Mouse (Mus musculus): ENCODE results near the gene Slc5a2. TPM values are rescaled to one million over a fixed set of nuclear protein-coding genes. Genes with fewer than 3 reads are reported as not detected.

The Slc5a2 gene
- polyA plus RNA-seq, 1 experiment from 2014 or later, result 2.4 TPM

DNA sequence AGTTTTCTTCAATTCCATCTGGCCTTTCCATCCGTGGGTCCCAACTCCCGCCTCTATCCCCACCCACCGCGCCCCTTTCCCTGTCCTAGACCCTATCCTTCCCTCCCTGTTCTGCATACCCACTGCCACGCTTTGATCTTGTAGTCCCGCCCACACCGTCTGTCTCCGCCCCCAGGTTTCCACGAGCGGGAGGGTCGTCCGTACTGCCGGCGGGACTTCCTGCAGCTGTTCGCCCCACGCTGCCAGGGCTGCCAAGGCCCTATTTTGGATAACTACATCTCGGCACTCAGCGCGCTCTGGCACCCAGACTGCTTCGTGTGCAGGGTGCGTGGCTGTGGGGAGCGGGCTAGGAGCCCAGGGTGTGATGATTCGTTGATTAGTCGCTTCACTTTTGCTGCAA lies 12.8 kb upstream of the Slc5a2 start:
- Histone ChIP-seq H3K9me3 (replicated peaks) (no peaks in the 10 kb centered on the region), H3K27ac (no peak overlapping the region), H3K4me2 (peak overlapping the region; percentile 47), H3K4me1 (replicated peaks) (peaks cover 30% of the 10 kb centered on the region), H3K9ac (no peak overlapping the region), H3K27me3 (peaks cover 58% of the 10 kb centered on the region), H3K36me3 (no peaks in the 10 kb centered on the region), H3K4me3 (replicated peaks) (no peak overlapping the region)
- DNase-seq, result no peak
- no peak for ATAC-seq (ENCODE audit: low read depth)
- WGBS (ENCODE audit: insufficient replicate concordance), result 30% methylated on average over 24 of the region's 24 CpGs

DNA sequence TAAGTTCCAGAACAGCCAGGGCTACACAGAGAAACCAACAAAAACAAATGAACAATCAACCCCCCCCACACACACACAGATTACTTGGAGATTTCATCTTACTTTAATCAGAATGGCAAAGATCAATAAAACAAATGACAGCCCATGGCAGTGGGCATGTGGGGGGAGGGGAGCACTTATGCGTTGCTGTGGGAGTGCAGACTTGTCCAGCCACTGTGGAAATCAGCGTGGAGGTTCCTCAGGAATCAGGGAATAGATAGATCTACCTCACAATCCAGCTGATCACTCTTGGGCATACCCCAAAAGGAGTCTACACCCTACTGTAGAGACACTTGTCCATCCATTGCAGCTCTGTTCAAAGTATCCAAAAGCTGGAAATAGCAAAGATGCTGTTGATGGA lies 10.5 kb upstream of the Slc5a2 start:
- no peaks in the 10 kb centered on the region for H3K36me3 ChIP-seq
- 50% methylated on average over 2 of the region's 2 CpGs for WGBS (ENCODE audit: insufficient replicate concordance)
- no peak overlapping the region for H3K27ac ChIP-seq
- no peak overlapping the region for H3K4me3 ChIP-seq (replicated peaks)
- H3K4me1 ChIP-seq (replicated peaks), result peaks cover 27% of the 10 kb centered on the region
- H3K9me3 ChIP-seq (replicated peaks), result no peaks in the 10 kb centered on the region
- no peak overlapping the region for H3K4me2 ChIP-seq
- ATAC-seq (ENCODE audit: low read depth), result no peak
- peaks cover 66% of the 10 kb centered on the region for H3K27me3 ChIP-seq
- H3K9ac ChIP-seq, result no peak overlapping the region
- DNase-seq, result no peak

DNA sequence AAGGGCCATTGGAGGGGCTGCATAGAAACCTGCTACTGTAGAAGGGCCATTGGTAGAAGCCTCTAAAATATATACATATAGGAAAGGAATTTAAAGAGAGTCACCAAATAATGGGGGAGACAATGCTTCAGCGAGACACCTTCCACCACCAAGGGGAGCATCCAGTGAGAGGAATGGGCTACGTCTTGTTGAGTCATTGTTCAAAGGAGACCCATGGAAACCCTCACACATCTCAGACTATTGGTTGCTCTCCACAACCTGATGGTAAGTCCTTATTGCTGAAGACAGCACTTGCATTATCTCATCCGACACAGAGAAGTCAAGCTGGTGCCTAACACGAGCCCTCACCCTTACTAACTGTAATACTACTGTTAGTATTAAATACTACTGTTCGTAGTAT lies 9.7 kb upstream of the Slc5a2 start:
- 70% methylated on average over 5 of the region's 5 CpGs for WGBS (ENCODE audit: insufficient replicate concordance)
- no peak overlapping the region for H3K9ac ChIP-seq
- no peak overlapping the region for H3K27ac ChIP-seq
- peaks cover 27% of the 10 kb centered on the region for H3K4me1 ChIP-seq (replicated peaks)
- no peaks in the 10 kb centered on the region for H3K36me3 ChIP-seq
- H3K27me3 ChIP-seq, result peaks cover 74% of the 10 kb centered on the region
- H3K4me3 ChIP-seq (replicated peaks), result no peak overlapping the region
- DNase-seq (no peak), ATAC-seq (ENCODE audit: low read depth) (no peak)
- no peak overlapping the region for H3K4me2 ChIP-seq
- H3K9me3 ChIP-seq (replicated peaks), result no peaks in the 10 kb centered on the region

DNA sequence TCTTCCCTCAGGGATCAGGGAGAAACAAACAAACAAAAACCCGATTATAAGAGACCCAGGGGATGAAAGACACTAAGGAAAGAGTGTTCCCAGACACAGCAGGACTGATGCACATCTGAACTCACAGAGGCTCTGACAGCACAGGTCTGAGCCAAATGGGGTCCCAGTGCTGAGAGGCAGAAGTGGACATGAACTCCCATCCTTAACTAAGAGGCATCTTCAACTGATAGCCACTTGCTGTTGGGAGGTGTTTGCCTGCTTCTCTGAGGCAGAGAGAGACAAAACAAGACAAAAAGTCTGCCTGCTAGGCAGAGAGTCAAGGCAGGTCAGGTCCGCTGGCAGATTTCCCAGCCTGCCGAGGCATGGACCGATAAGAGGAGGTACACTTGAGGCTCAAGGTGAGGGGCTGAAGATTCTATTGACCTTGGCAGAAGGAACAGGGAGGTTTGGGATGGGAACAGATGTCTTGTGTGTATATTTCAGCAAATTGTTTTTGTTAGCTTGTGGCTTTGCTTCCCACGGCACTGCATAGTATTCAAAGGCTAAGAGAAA lies 8.6 kb upstream of the Slc5a2 start:
- H3K27me3 ChIP-seq, result peaks cover 70% of the 10 kb centered on the region
- H3K36me3 ChIP-seq, result no peaks in the 10 kb centered on the region
- ATAC-seq (ENCODE audit: low read depth) (no peak), DNase-seq (no peak)
- H3K4me1 ChIP-seq (replicated peaks), result peaks cover 27% of the 10 kb centered on the region
- no peak overlapping the region for H3K4me3 ChIP-seq (replicated peaks)
- 52% methylated on average over 5 of the region's 5 CpGs for WGBS (ENCODE audit: insufficient replicate concordance)
- no peak overlapping the region for H3K9ac ChIP-seq
- H3K27ac ChIP-seq, result no peak overlapping the region
- H3K9me3 ChIP-seq (replicated peaks), result no peaks in the 10 kb centered on the region
- H3K4me2 ChIP-seq, result no peak overlapping the region

DNA sequence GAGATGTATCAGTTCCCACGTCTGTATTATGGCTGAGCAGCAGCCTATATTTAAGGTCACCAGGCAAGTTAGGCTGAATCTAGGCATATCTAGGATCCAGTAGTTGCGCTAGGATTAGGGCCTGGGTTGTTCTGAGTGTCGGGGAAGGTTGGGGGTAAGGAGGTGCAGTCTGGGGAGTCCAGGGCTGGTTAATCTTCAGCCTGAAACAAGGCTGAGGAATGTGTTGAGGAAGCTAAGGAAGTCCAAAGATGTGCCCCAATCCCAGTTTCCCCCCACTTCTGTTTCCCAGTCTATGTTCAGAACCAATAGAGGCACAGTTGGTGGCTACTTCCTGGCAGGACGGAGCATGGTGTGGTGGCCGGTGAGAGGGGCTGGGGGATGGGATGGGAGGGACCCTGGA lies 599 bp downstream of the Slc5a2 start:
- ATAC-seq (ENCODE audit: low read depth), result no peak
- no peak overlapping the region for H3K9ac ChIP-seq
- peaks cover 30% of the 10 kb centered on the region for H3K27me3 ChIP-seq
- no peaks in the 10 kb centered on the region for H3K9me3 ChIP-seq (replicated peaks)
- no peak for DNase-seq
- H3K27ac ChIP-seq, result no peak overlapping the region
- 65% methylated on average over 5 of the region's 5 CpGs for WGBS (ENCODE audit: insufficient replicate concordance)
- H3K36me3 ChIP-seq, result peaks cover 5% of the 10 kb centered on the region
- no peak overlapping the region for H3K4me2 ChIP-seq
- H3K4me1 ChIP-seq (replicated peaks), result peaks cover 27% of the 10 kb centered on the region
- no peak overlapping the region for H3K4me3 ChIP-seq (replicated peaks)

DNA sequence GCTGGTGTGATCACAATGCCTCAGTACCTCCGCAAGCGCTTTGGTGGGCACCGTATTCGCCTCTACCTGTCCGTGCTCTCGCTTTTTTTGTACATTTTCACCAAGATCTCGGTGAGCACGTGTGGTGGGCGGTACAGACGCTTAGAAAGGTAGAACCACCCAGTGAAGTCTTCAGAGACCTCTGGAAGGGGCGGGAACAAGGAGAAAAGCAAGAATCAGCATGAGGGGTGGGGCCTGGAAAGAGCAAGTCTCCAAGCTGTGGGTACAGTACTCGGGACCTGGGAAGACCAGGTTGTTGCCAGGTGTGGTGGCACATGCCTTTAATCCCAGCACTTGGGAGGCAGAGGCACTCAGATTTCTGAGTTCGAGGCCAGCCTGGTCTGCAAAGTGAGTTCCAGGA lies 1.9 kb downstream of the Slc5a2 start:
- H3K27me3 ChIP-seq, result peaks cover 29% of the 10 kb centered on the region
- H3K9ac ChIP-seq, result no peak overlapping the region
- no peak overlapping the region for H3K4me2 ChIP-seq
- H3K9me3 ChIP-seq (replicated peaks), result no peaks in the 10 kb centered on the region
- DNase-seq (no peak), ATAC-seq (ENCODE audit: low read depth) (no peak)
- H3K4me3 ChIP-seq (replicated peaks), result no peak overlapping the region
- no peak overlapping the region for H3K27ac ChIP-seq
- H3K4me1 ChIP-seq (replicated peaks), result peaks cover 37% of the 10 kb centered on the region
- 59% methylated on average over 13 of the region's 13 CpGs for WGBS (ENCODE audit: insufficient replicate concordance)
- H3K36me3 ChIP-seq, result peaks cover 19% of the 10 kb centered on the region

DNA sequence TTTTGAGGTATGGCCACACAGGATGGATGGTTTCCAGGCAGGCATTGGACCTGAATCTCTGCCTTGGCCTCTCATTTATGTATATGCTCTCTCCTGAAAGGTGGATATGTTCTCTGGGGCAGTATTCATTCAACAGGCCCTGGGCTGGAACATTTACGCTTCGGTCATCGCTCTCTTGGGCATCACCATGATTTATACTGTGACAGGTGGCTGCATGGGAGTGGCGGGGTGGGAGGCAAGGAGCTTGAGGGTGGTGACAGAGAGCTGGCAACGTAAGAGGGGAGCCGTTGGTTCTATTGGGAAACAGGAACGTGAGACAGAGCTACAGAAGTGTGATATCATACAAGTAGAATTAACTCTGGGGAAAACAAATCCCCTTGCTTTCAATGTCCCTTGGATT lies 2.4 kb downstream of the Slc5a2 start:
- Histone ChIP-seq H3K4me3 (replicated peaks) (no peak overlapping the region), H3K9ac (no peak overlapping the region), H3K4me1 (replicated peaks) (peaks cover 37% of the 10 kb centered on the region), H3K36me3 (peaks cover 23% of the 10 kb centered on the region), H3K9me3 (replicated peaks) (no peaks in the 10 kb centered on the region), H3K27me3 (peaks cover 25% of the 10 kb centered on the region), H3K27ac (no peak overlapping the region), H3K4me2 (no peak overlapping the region)
- ATAC-seq (ENCODE audit: low read depth) (no peak), DNase-seq (no peak)
- 80% methylated on average over 7 of the region's 7 CpGs for WGBS (ENCODE audit: insufficient replicate concordance)

DNA sequence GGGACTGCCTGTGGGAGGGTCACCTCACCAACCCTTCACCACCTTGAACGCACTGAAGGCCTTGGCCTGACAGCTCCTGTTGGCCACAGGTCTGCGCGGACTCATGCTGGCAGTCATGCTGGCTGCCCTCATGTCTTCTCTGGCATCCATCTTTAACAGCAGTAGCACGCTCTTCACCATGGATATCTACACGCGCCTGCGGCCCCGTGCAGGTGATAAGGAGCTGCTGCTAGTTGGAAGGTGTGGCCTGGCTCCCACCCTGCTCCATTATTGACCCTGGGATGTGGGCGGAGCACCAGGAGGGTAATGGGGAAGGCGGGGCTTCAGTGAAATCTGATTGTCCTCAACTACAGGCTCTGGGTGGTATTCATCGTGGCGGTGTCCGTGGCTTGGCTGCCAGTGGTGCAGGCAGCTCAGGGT lies 5.0 kb downstream of the Slc5a2 start:
- peak; percentile 98 for ATAC-seq (ENCODE audit: low read depth)
- Histone ChIP-seq H3K27ac (peak overlapping the region; percentile 87), H3K9ac (peak overlapping the region; percentile 54), H3K4me1 (replicated peaks) (peaks cover 37% of the 10 kb centered on the region), H3K36me3 (peaks cover 49% of the 10 kb centered on the region), H3K4me3 (replicated peaks) (peak overlapping the region; percentile 28), H3K4me2 (peak overlapping the region; percentile 53), H3K27me3 (peaks cover 11% of the 10 kb centered on the region), H3K9me3 (replicated peaks) (no peaks in the 10 kb centered on the region)
- 20% methylated on average over 13 of the region's 13 CpGs for WGBS (ENCODE audit: insufficient replicate concordance)
- peak; percentile 93 for DNase-seq

DNA sequence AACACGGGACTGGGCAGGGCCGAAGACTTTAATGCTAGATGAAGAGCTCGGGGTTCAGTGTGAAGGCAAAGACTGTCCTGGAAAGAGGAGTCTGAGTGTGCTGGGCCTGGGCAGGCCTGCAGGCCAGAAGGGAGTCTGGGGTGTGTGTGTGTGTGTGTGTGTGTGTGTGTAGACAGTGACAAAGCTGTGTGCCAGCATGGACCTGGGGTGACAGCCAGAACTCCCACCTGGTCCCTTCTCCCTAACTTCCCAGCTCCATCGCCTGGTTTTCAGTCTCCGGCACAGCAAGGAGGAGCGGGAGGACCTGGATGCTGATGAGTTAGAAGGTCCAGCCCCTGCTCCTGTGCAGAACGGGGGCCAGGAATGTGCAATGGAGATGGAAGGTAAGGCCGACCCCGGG lies 6.0 kb downstream of the Slc5a2 start:
- Histone ChIP-seq H3K9me3 (replicated peaks) (no peaks in the 10 kb centered on the region), H3K4me2 (peak overlapping the region; percentile 53)

DNA sequence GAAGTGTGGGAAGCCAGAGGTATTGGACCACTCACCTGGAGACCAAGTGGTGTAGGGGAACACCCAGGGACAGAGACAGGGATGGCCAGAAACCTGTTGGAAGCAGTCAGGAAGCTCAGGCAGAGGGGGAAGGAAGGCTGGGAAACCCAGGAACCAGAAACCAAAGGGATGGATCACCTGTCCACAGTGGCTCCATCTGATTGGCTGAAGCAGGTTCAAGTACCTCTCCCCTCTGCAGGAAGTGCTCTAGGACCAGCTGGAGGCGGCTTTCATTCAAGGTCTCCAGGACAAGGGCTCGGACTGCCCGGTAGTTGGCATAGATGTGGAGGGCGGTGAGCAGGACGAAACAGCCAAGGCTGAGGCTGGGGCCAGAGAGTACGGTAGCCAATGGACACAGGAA lies 10.6 kb downstream of the Slc5a2 start:
- 0 out of 2 replicates have a peak overlapping the region, but pooled peaks have one; percentile 3 for H3K27ac ChIP-seq
- 92% methylated on average over 6 of the region's 6 CpGs for WGBS (ENCODE audit: insufficient replicate concordance)
- peaks cover 98% of the 10 kb centered on the region for H3K36me3 ChIP-seq
- ATAC-seq (ENCODE audit: low read depth), result no peak
- no peak overlapping the region for H3K4me3 ChIP-seq (replicated peaks)
- H3K4me2 ChIP-seq, result no peak overlapping the region
- DNase-seq, result no peak
- H3K9me3 ChIP-seq (replicated peaks), result no peaks in the 10 kb centered on the region
- H3K9ac ChIP-seq, result no peak overlapping the region
- no peaks in the 10 kb centered on the region for H3K27me3 ChIP-seq
- peaks cover 33% of the 10 kb centered on the region for H3K4me1 ChIP-seq (replicated peaks)

More for the DNA sequence above, 6.0 kb downstream of the Slc5a2 start:
- Histone ChIP-seq H3K27ac (peak overlapping the region; percentile 87), H3K9ac (no peak overlapping the region), H3K36me3 (peaks cover 60% of the 10 kb centered on the region), H3K27me3 (peaks cover under 1% of the 10 kb centered on the region; the same call in 1 of the 2 replicates), H3K4me3 (replicated peaks) (no peak overlapping the region), H3K4me1 (replicated peaks) (peaks cover 37% of the 10 kb centered on the region)
- ATAC-seq (ENCODE audit: low read depth) (no peak), DNase-seq (no peak)
- WGBS (ENCODE audit: insufficient replicate concordance), result 92% methylated on average over 9 of the region's 9 CpGs

DNA sequence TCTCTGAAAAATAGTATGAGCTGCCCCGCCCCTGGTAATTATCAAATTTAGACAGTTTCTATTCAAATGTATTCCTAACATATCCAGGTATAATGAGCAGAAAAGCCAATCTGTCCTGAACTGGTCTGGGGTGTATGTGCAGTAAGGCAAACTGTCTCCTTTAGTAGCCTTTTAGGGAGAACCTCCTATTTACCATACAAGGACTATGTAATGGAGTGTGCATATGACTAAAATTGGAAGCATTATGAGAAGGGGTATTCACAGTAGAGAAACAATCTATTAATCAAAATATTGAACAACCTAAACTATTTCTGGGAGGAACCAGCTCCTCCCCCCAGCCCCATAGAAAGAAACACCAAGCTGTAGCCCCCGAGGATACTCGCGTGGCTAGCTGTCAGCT lies 14.3 kb downstream of the Slc5a2 start:
- ATAC-seq (ENCODE audit: low read depth), result no peak
- Histone ChIP-seq H3K4me1 (replicated peaks) (peaks cover 40% of the 10 kb centered on the region), H3K4me2 (no peak overlapping the region), H3K27me3 (no peaks in the 10 kb centered on the region), H3K36me3 (peaks cover 87% of the 10 kb centered on the region), H3K9me3 (replicated peaks) (no peaks in the 10 kb centered on the region), H3K9ac (no peak overlapping the region), H3K4me3 (replicated peaks) (no peak overlapping the region), H3K27ac (peak overlapping the region; percentile 15; the same call in 1 of the 2 replicates)
- DNase-seq, result no peak
- WGBS (ENCODE audit: insufficient replicate concordance), result 86% methylated on average over 4 of the region's 4 CpGs

DNA sequence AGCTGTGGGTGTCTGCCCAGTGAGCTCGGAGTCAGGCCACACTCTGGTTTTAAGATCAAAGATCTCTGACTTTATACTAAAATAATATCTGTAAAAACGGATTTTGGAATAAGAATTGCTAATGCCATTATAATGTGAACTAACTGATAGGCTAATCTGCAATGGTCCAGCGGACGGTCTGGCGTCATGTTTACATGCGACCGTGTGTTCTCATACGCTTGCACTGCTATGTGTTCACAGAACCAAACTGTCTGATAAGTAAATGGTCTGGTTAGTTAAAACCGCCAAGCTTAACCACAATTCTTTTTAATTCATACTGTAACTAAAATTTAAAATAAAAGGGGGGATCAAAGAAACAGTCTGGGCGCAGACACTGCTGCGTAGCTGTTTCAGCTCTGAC lies 16.3 kb downstream of the Slc5a2 start:
- H3K4me2 ChIP-seq, result no peak overlapping the region
- DNase-seq, result no peak
- H3K4me1 ChIP-seq (replicated peaks), result peaks cover 59% of the 10 kb centered on the region
- H3K4me3 ChIP-seq (replicated peaks), result no peak overlapping the region
- WGBS (ENCODE audit: insufficient replicate concordance), result 74% methylated on average over 11 of the region's 11 CpGs
- no peaks in the 10 kb centered on the region for H3K27me3 ChIP-seq
- H3K36me3 ChIP-seq, result peaks cover 83% of the 10 kb centered on the region
- no peak overlapping the region for H3K27ac ChIP-seq
- H3K9ac ChIP-seq, result no peak overlapping the region
- no peak for ATAC-seq (ENCODE audit: low read depth)
- no peaks in the 10 kb centered on the region for H3K9me3 ChIP-seq (replicated peaks)
